Mouse (Mus musculus) liver, embryonic 16.5 days (tissue): ENCODE results near the gene Scgb1c1. TPM values are rescaled to one million over a fixed set of nuclear protein-coding genes. Genes with fewer than 3 reads are reported as not detected.
A peak's percentile ranks its signal among the peaks of the same experiment; 100 is the strongest.

Experiments
- ATAC-seq: fragments of 200-750 bp; cut with Nextera tagmentation; 2 replicates; pipeline ENCODE4 v1.8.0; 2017; ENCODE audit warnings: low read depth, mild to moderate bottlenecking, moderate number of reproducible peaks, moderate library complexity
- H3K27ac ChIP-seq: fragments of 300-500 bp; sonication (generic); 2 replicates; pipeline ENCODE4 v1.5.1; 2014; ENCODE audit warnings: mild to moderate bottlenecking, low read length
- H3K27me3 ChIP-seq: fragments of 300-500 bp; sonication (generic); 2 replicates; pipeline ENCODE4 v1.6.1; 2014; ENCODE audit warnings: low read depth, low read length, mixed read lengths; ENCODE audit not compliant: control insufficient read depth, insufficient read depth
- H3K36me3 ChIP-seq: fragments of 300-500 bp; sonication (generic); 2 replicates; pipeline ENCODE4 v1.6.1; 2014; ENCODE audit warnings: mild to moderate bottlenecking; ENCODE audit not compliant: control insufficient read depth, insufficient read depth
- H3K4me1 ChIP-seq: fragments of 300-500 bp; sonication (generic); 2 replicates; pipeline ENCODE4 v1.6.1; 2014; ENCODE audit warnings: low read depth, low read length, mixed read lengths; ENCODE audit not compliant: control insufficient read depth
- H3K4me2 ChIP-seq: fragments of 300-500 bp; sonication (generic); 2 replicates; pipeline ENCODE4 v1.6.1; 2014; ENCODE audit warnings: low read depth, low read length, mixed read lengths
- H3K4me3 ChIP-seq: fragments of 300-500 bp; sonication (generic); 2 replicates; pipeline ENCODE4 v1.5.1; 2014; ENCODE audit warnings: low read depth, mild to moderate bottlenecking, low read length
- H3K9ac ChIP-seq: fragments of 300-500 bp; sonication (generic); 2 replicates; pipeline ENCODE4 v1.6.1; 2014; ENCODE audit warnings: low read depth, low read length
- H3K9me3 ChIP-seq: fragments of 300-500 bp; sonication (generic); replicated peaks from 2 replicates; pipeline ENCODE4 v1.6.1; 2016; ENCODE audit warnings: low read length; ENCODE audit not compliant: control insufficient read depth
- WGBS: fragments of 180-500 bp; shearing (Covaris S2); extraction: QIAGEN DNeasy Blood & Tissue Kit; methylation state at CpG from one replicate; pipeline ENCODE4 v1.1.7; 2014; ENCODE audit not compliant: insufficient replicate concordance; 5-methylcytosine and 5-hydroxymethylcytosine counted together
- polyA plus RNA-seq: library from polyadenylated mRNA; unstranded; fragments of >200 nt; fragmentation: Nextera tagmentation; extraction: Ambion mirVana; gene quantifications from 2 replicates; pipeline ENCODE4 v1.2.1, GENCODE M21; 2015

The Scgb1c1 gene
- polyA plus RNA-seq = not detected in 2 replicates

- H3K4me3 ChIP-seq = no peak within 1 kb of the TSS
- H3K27ac ChIP-seq = no peak within 1 kb of the TSS
- H3K4me1 ChIP-seq = no peaks in the 10 kb centered on the region
- peaks cover 6% of the 10 kb centered on the region for H3K27me3 ChIP-seq
- no peak within 1 kb of the TSS for H3K4me2 ChIP-seq
- H3K36me3 ChIP-seq = no peaks in the 10 kb centered on the region
- no peak within 1 kb of the TSS for H3K9ac ChIP-seq
- peak; percentile 62 for ATAC-seq
- 29% methylated on average over 14 of the region's 14 CpGs for WGBS
- no peaks in the 10 kb centered on the region for H3K9me3 ChIP-seq
Observed at GRCm38 (mm10) chr7:140844905-140845665, at the start of gene Scgb1c1. Scgb1c1 (plus strand) TSS chr7:140845547.

- Histone ChIP-seq H3K27ac (no peak overlapping the region), H3K9ac (no peak overlapping the region), H3K27me3 (no peaks in the 10 kb centered on the region), H3K4me3 (no peak overlapping the region), H3K36me3 (no peaks in the 10 kb centered on the region), H3K4me1 (no peaks in the 10 kb centered on the region), H3K9me3 (no peaks in the 10 kb centered on the region), H3K4me2 (no peak overlapping the region)
- WGBS = 74% methylated on average over 3 of the region's 3 CpGs
- ATAC-seq = no peak
Observed at GRCm38 (mm10) chr7:140797619-140798018, 47.7 kb upstream of the Scgb1c1 start.

GRCm38 (mm10) chr7:140798212-140798611, 47.1 kb upstream of the Scgb1c1 start:
- H3K27ac ChIP-seq = no peak overlapping the region
- H3K4me1 ChIP-seq = no peaks in the 10 kb centered on the region
- no peaks in the 10 kb centered on the region for H3K9me3 ChIP-seq
- no peak overlapping the region for H3K9ac ChIP-seq
- no peaks in the 10 kb centered on the region for H3K27me3 ChIP-seq
- H3K4me3 ChIP-seq = no peak overlapping the region
- ATAC-seq = no peak
- no peak overlapping the region for H3K4me2 ChIP-seq
- no peaks in the 10 kb centered on the region for H3K36me3 ChIP-seq
- 44% methylated on average over 2 of the region's 2 CpGs for WGBS

GRCm38 (mm10) chr7:140802629-140803028, 42.7 kb upstream of the Scgb1c1 start:
- no peaks in the 10 kb centered on the region for H3K4me1 ChIP-seq
- H3K27me3 ChIP-seq = no peaks in the 10 kb centered on the region
- no peak overlapping the region for H3K4me3 ChIP-seq
- 69% methylated on average over 6 of the region's 6 CpGs for WGBS
- H3K36me3 ChIP-seq = no peaks in the 10 kb centered on the region
- no peak overlapping the region for H3K4me2 ChIP-seq
- H3K9me3 ChIP-seq = no peaks in the 10 kb centered on the region
- no peak overlapping the region for H3K9ac ChIP-seq
- no peak for ATAC-seq
- no peak overlapping the region for H3K27ac ChIP-seq

- Histone ChIP-seq H3K4me3 (no peak overlapping the region), H3K4me2 (no peak overlapping the region), H3K36me3 (no peaks in the 10 kb centered on the region), H3K9me3 (no peaks in the 10 kb centered on the region), H3K4me1 (no peaks in the 10 kb centered on the region), H3K27me3 (no peaks in the 10 kb centered on the region), H3K27ac (no peak overlapping the region), H3K9ac (no peak overlapping the region)
- 0 out of 2 replicates have a peak, but pooled peaks have one; percentile 30 for ATAC-seq
- 12% methylated on average over 1 of the region's 1 CpGs for whole genome bisulfite sequencing
Observed at GRCm38 (mm10) chr7:140805704-140806103, 39.6 kb upstream of the Scgb1c1 start.

- WGBS = 74% methylated on average over 6 of the region's 6 CpGs
- Histone ChIP-seq H3K36me3 (no peaks in the 10 kb centered on the region), H3K9ac (no peak overlapping the region), H3K4me1 (no peaks in the 10 kb centered on the region), H3K4me3 (no peak overlapping the region), H3K27ac (no peak overlapping the region), H3K9me3 (no peaks in the 10 kb centered on the region), H3K4me2 (no peak overlapping the region), H3K27me3 (no peaks in the 10 kb centered on the region)
- ATAC-seq = no peak
Observed at GRCm38 (mm10) chr7:140810496-140810895, 34.9 kb upstream of the Scgb1c1 start.

- 73% methylated on average over 13 of the region's 13 CpGs for WGBS
- no peak for ATAC-seq
- no peaks in the 10 kb centered on the region for H3K9me3 ChIP-seq
- H3K4me3 ChIP-seq = no peak overlapping the region
- no peak overlapping the region for H3K27ac ChIP-seq
- no peaks in the 10 kb centered on the region for H3K36me3 ChIP-seq
- H3K9ac ChIP-seq = no peak overlapping the region
- H3K27me3 ChIP-seq = no peaks in the 10 kb centered on the region
- H3K4me1 ChIP-seq = no peaks in the 10 kb centered on the region
- no peak overlapping the region for H3K4me2 ChIP-seq
Observed at GRCm38 (mm10) chr7:140811714-140812113, 33.6 kb upstream of the Scgb1c1 start.

- no peak for ATAC-seq
- WGBS = 69% methylated on average over 12 of the region's 12 CpGs
- H3K27me3 ChIP-seq = no peaks in the 10 kb centered on the region
Observed at GRCm38 (mm10) chr7:140812850-140813249, 32.5 kb upstream of the Scgb1c1 start.

GRCm38 (mm10) chr7:140820173-140820572, 25.2 kb upstream of the Scgb1c1 start:
- 48% methylated on average over 4 of the region's 4 CpGs for WGBS
- Histone ChIP-seq H3K9me3 (no peaks in the 10 kb centered on the region), H3K4me1 (no peaks in the 10 kb centered on the region; the same call in 1 of the 2 replicates), H3K27ac (no peak overlapping the region), H3K4me2 (no peak overlapping the region), H3K4me3 (no peak overlapping the region), H3K9ac (no peak overlapping the region), H3K36me3 (no peaks in the 10 kb centered on the region), H3K27me3 (no peaks in the 10 kb centered on the region)
- ATAC-seq = no peak

More at GRCm38 (mm10) chr7:140812850-140813249, 32.5 kb upstream of the Scgb1c1 start:
- H3K36me3 ChIP-seq = no peaks in the 10 kb centered on the region
- no peak overlapping the region for H3K4me3 ChIP-seq
- H3K4me2 ChIP-seq = no peak overlapping the region
- H3K9ac ChIP-seq = no peak overlapping the region
- no peaks in the 10 kb centered on the region for H3K4me1 ChIP-seq
- H3K27ac ChIP-seq = no peak overlapping the region
- no peaks in the 10 kb centered on the region for H3K9me3 ChIP-seq
